ENCODE assay signal across 8 mouse cellular contexts in genomic region chr9:109038901-109039364, GRCm38 (mm10). TPM values are rescaled to one million over a fixed set of nuclear protein-coding genes. Genes with fewer than 3 reads are reported as not detected.
DNase-seq lines count a peak whose midpoint lies in the region; ATAC-seq lines count a peak whose summit lies in the region.

No protein-coding gene starts in this region.

- peak; percentile 75 to 87 for DNase-seq in adrenal gland, adult (ENCODE audit: inconsistent age in 2 of 2, low spot score in 1 of 2)
- DNase-seq in adrenal gland, postnatal 4 days (ENCODE audit: low spot score in 2 of 2): no peak
- peak; percentile 74 for DNase-seq in adrenal gland, postnatal 14 days
- peak; percentile 69 for DNase-seq in heart, postnatal 4 days
- no peak for DNase-seq in limb, embryonic 11.5 days (ENCODE audit: low spot score)
- DNase-seq in layer of hippocampus, postnatal 25 days (ENCODE audit: extremely low spot score in 1 of 2, low spot score in 1 of 2): no peak

- peaks cover 11% of the 10 kb centered on the region for H3K4me1 ChIP-seq in forebrain, embryonic 13.5 days
- H3K4me1 ChIP-seq in limb, embryonic 11.5 days (ENCODE audit: control insufficient read depth, insufficient read depth, low read length): no peaks in the 10 kb centered on the region
- H3K4me1 ChIP-seq in midbrain, embryonic 12.5 days: peaks cover 13% of the 10 kb centered on the region

- WGBS in forebrain, embryonic 13.5 days: 22% methylated on average over 8 of the region's 8 CpGs
- WGBS in limb, embryonic 11.5 days: 20% methylated on average over 8 of the region's 8 CpGs
- WGBS in midbrain, embryonic 12.5 days: 16% methylated on average over 8 of the region's 8 CpGs

- H3K27ac ChIP-seq in forebrain, embryonic 13.5 days: no peak overlapping the region
- H3K27ac ChIP-seq in limb, embryonic 11.5 days (replicated peaks; ENCODE audit: low read depth, low read length): no peak overlapping the region
- no peak overlapping the region for H3K27ac ChIP-seq in midbrain, embryonic 12.5 days (replicated peaks)

- H3K36me3 ChIP-seq in forebrain, embryonic 13.5 days (ENCODE audit: poor library complexity, severe bottlenecking): no peaks in the 10 kb centered on the region
- H3K36me3 ChIP-seq in limb, embryonic 11.5 days (ENCODE audit: control insufficient read depth, insufficient read depth, low read length): no peaks in the 10 kb centered on the region
- H3K36me3 ChIP-seq in midbrain, embryonic 12.5 days: no peaks in the 10 kb centered on the region

- no peak for ATAC-seq in forebrain, embryonic 13.5 days
- ATAC-seq in limb, embryonic 11.5 days (ENCODE audit: insufficient number of reproducible peaks, low FRiP score, low TSS enrichment, low read depth): peak; percentile 14; the same call in 1 of the 2 replicates
- ATAC-seq in midbrain, embryonic 12.5 days (ENCODE audit: low FRiP score, low read depth): 0 out of 2 replicates have a peak, but pooled peaks have one; percentile 23

- H3K9ac ChIP-seq in forebrain, embryonic 13.5 days: peak overlapping the region; percentile 72
- peak overlapping the region; percentile 84 for H3K9ac ChIP-seq in limb, embryonic 11.5 days (ENCODE audit: low read length)
- H3K9ac ChIP-seq in midbrain, embryonic 12.5 days (replicated peaks): peak overlapping the region; percentile 76

- H3K4me2 ChIP-seq in forebrain, embryonic 13.5 days: peak overlapping the region; percentile 79
- H3K4me2 ChIP-seq in limb, embryonic 11.5 days (ENCODE audit: low read depth, severe bottlenecking): peak overlapping the region; percentile 83
- H3K4me2 ChIP-seq in midbrain, embryonic 12.5 days (replicated peaks): peak overlapping the region; percentile 89

- H3K27me3 ChIP-seq in forebrain, embryonic 13.5 days: 0 out of 2 replicates have a peak, but pooled peaks cover 5% of the 10 kb centered on the region
- H3K27me3 ChIP-seq in limb, embryonic 11.5 days (ENCODE audit: control insufficient read depth, insufficient read depth, low read length): no peaks in the 10 kb centered on the region
- 0 out of 2 replicates have a peak, but pooled peaks cover 9% of the 10 kb centered on the region for H3K27me3 ChIP-seq in midbrain, embryonic 12.5 days

- peak overlapping the region; percentile 55 for H3K4me3 ChIP-seq in forebrain, embryonic 13.5 days
- H3K4me3 ChIP-seq in limb, embryonic 11.5 days (ENCODE audit: low read depth, low read length): peak overlapping the region; percentile 73
- H3K4me3 ChIP-seq in midbrain, embryonic 12.5 days: peak overlapping the region; percentile 69

- H3K9me3 ChIP-seq in forebrain, embryonic 13.5 days (replicated peaks): no peaks in the 10 kb centered on the region
- no peaks in the 10 kb centered on the region for H3K9me3 ChIP-seq in limb, embryonic 11.5 days (ENCODE audit: control insufficient read depth, low read length)
- H3K9me3 ChIP-seq in midbrain, embryonic 12.5 days: no peaks in the 10 kb centered on the region

RNA-seq across cellular contexts. Expression of gene Shisa5, which starts 0.6 kb away (rescaled TPM):
- 100 to 1,000 TPM; 113 to 115 TPM for total RNA-seq in adrenal gland, postnatal 4 days (2021)
- 95.6 and 167 TPM in 2 replicates for total RNA-seq in adrenal gland, postnatal 14 days (2021)
- 33.6 and 35.1 TPM in 2 replicates for polyA plus RNA-seq in forebrain, embryonic 13.5 days (2015; fragmentation: Nextera tagmentation; extraction: Ambion mirVana)
- total RNA-seq in heart, postnatal 4 days (2021): 10 to 100 TPM; 48.2 to 50.4 TPM
- polyA plus RNA-seq in limb, embryonic 11.5 days (2014; fragmentation: Nextera tagmentation; extraction: Ambion mirVana): 38.9 and 43.3 TPM in 2 replicates
- 38.3 and 42.4 TPM in 2 replicates for polyA plus RNA-seq in midbrain, embryonic 12.5 days (2016; fragmentation: Nextera tagmentation; extraction: Ambion mirVana)
- total RNA-seq in layer of hippocampus, postnatal 25 days (2021): 10 to 100 TPM; 49.3 to 52.1 TPM

RNA-seq across cellular contexts. Expression of gene Trex1, which starts 20.6 kb away (rescaled TPM):
- 10 to 100 TPM; 21.6 to 23.6 TPM for total RNA-seq in adrenal gland, postnatal 4 days (2021)
- 13.7 and 13.8 TPM in 2 replicates for total RNA-seq in adrenal gland, postnatal 14 days (2021)
- 9.3 and 13.0 TPM in 2 replicates for polyA plus RNA-seq in forebrain, embryonic 13.5 days (2015; fragmentation: Nextera tagmentation; extraction: Ambion mirVana)
- total RNA-seq in heart, postnatal 4 days (2021): 1 to 10 TPM; 9.1 to 9.3 TPM
- polyA plus RNA-seq in limb, embryonic 11.5 days (2014; fragmentation: Nextera tagmentation; extraction: Ambion mirVana): 5.5 and 8.2 TPM in 2 replicates
- 11.5 TPM in 2 replicates for polyA plus RNA-seq in midbrain, embryonic 12.5 days (2016; fragmentation: Nextera tagmentation; extraction: Ambion mirVana)
- total RNA-seq in layer of hippocampus, postnatal 25 days (2021): 10 to 100 TPM; 13.1 to 14.2 TPM

RNA-seq across cellular contexts. Expression of gene Atrip, which starts 35.0 kb away (rescaled TPM):
- total RNA-seq in adrenal gland, postnatal 4 days (2021): 10 to 100 TPM; 20.7 to 21.3 TPM
- 14.6 and 16.0 TPM in 2 replicates for total RNA-seq in adrenal gland, postnatal 14 days (2021)
- 31.4 and 31.5 TPM in 2 replicates for polyA plus RNA-seq in forebrain, embryonic 13.5 days (2015; fragmentation: Nextera tagmentation; extraction: Ambion mirVana)
- total RNA-seq in heart, postnatal 4 days (2021): 10 to 100 TPM; 10.4 to 11.1 TPM
- 28.4 and 30.6 TPM in 2 replicates for polyA plus RNA-seq in limb, embryonic 11.5 days (2014; fragmentation: Nextera tagmentation; extraction: Ambion mirVana)
- 31.3 and 32.0 TPM in 2 replicates for polyA plus RNA-seq in midbrain, embryonic 12.5 days (2016; fragmentation: Nextera tagmentation; extraction: Ambion mirVana)
- 10 to 100 TPM; 21.7 to 25.7 TPM for total RNA-seq in layer of hippocampus, postnatal 25 days (2021)

RNA-seq across cellular contexts. Expression of gene Ccdc51, which starts 43.4 kb away (rescaled TPM):
- total RNA-seq in adrenal gland, postnatal 4 days (2021): 10 to 100 TPM; 17.3 to 18.5 TPM
- total RNA-seq in adrenal gland, postnatal 14 days (2021): 15.7 and 17.2 TPM in 2 replicates
- 17.9 and 18.9 TPM in 2 replicates for polyA plus RNA-seq in forebrain, embryonic 13.5 days (2015; fragmentation: Nextera tagmentation; extraction: Ambion mirVana)
- total RNA-seq in heart, postnatal 4 days (2021): 10 to 100 TPM; 11.5 to 12.2 TPM
- polyA plus RNA-seq in limb, embryonic 11.5 days (2014; fragmentation: Nextera tagmentation; extraction: Ambion mirVana): 13.9 and 14.9 TPM in 2 replicates
- 12.9 and 15.7 TPM in 2 replicates for polyA plus RNA-seq in midbrain, embryonic 12.5 days (2016; fragmentation: Nextera tagmentation; extraction: Ambion mirVana)
- total RNA-seq in layer of hippocampus, postnatal 25 days (2021): 1 to 10 TPM; 8.1 to 8.4 TPM

RNA-seq across cellular contexts. Expression of gene Tma7, which starts 43.5 kb away (rescaled TPM):
- 100 to 1,000 TPM; 375 to 399 TPM for total RNA-seq in adrenal gland, postnatal 4 days (2021)
- 326 and 340 TPM in 2 replicates for total RNA-seq in adrenal gland, postnatal 14 days (2021)
- polyA plus RNA-seq in forebrain, embryonic 13.5 days (2015; fragmentation: Nextera tagmentation; extraction: Ambion mirVana): 693 and 750 TPM in 2 replicates
- total RNA-seq in heart, postnatal 4 days (2021): 100 to 1,000 TPM; 294 to 307 TPM
- 864 and 871 TPM in 2 replicates for polyA plus RNA-seq in limb, embryonic 11.5 days (2014; fragmentation: Nextera tagmentation; extraction: Ambion mirVana)
- polyA plus RNA-seq in midbrain, embryonic 12.5 days (2016; fragmentation: Nextera tagmentation; extraction: Ambion mirVana): 729 and 743 TPM in 2 replicates
- 100 to 1,000 TPM; 311 to 321 TPM for total RNA-seq in layer of hippocampus, postnatal 25 days (2021)

Comparison
In these comparisons a context has a peak if more than half of its experiments do, and no peak if none do; other contexts are left out.
1. DNase-seq: peak in adrenal gland, adult (2 of 2), adrenal gland, postnatal 14 days (single experiment) and heart, postnatal 4 days (single experiment); none in adrenal gland, postnatal 4 days (0 of 2), limb, embryonic 11.5 days (single experiment) and layer of hippocampus, postnatal 25 days (0 of 2).
2. Peak in every context shown above with its lines, with median percentiles within 50 percentile points of each other: H3K4me2 ChIP-seq, H3K4me3 ChIP-seq and H3K9ac ChIP-seq.